Comparison of ENCODE assay signal across 8 mouse cellular contexts in the genomic region with DNA sequence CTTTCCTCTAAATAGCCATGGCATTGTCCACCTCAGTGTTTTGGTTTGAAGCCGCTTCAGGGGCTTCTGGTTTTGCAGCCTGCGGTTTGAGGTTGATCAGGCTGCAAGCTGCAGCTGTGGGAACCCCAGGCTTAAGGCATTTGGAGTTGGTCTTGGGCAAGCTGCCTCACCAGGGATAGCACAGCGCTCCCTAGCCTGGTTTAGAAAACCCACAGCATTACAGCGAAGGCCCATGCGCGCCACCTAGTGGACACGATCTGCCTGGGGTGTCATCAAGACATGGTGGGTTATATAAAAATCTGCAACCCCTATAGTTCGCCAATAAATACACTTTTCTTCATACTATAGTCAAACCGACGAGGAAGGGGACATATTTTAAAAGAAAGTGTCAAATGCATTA.
DNase-seq lines count a peak whose midpoint lies in the region; ATAC-seq lines count a peak whose summit lies in the region.

No protein-coding gene starts in this region.

- 5% methylated on average over 10 of the region's 10 CpGs for WGBS in embryonic facial prominence, embryonic 13.5 days
- 6% methylated on average over 10 of the region's 10 CpGs for WGBS in limb, embryonic 13.5 days
- 8% methylated on average over 10 of the region's 10 CpGs for WGBS in midbrain, embryonic 15.5 days

- H3K27me3 ChIP-seq in embryonic facial prominence, embryonic 13.5 days = peaks cover 46% of the 10 kb centered on the region
- peaks cover 64% of the 10 kb centered on the region for H3K27me3 ChIP-seq in limb, embryonic 13.5 days
- no peaks in the 10 kb centered on the region; the same call in 1 of the 2 replicates for H3K27me3 ChIP-seq in midbrain, embryonic 15.5 days (replicated peaks)

- H3K9me3 ChIP-seq in embryonic facial prominence, embryonic 13.5 days = no peaks in the 10 kb centered on the region
- H3K9me3 ChIP-seq in limb, embryonic 13.5 days = no peaks in the 10 kb centered on the region
- no peaks in the 10 kb centered on the region for H3K9me3 ChIP-seq in midbrain, embryonic 15.5 days

- ATAC-seq in embryonic facial prominence, embryonic 13.5 days (ENCODE audit: insufficient number of reproducible peaks, insufficient read depth, low FRiP score, low TSS enrichment, low read depth) = no peak
- no peak for ATAC-seq in limb, embryonic 13.5 days (ENCODE audit: low FRiP score, low read depth)
- ATAC-seq in midbrain, embryonic 15.5 days (replicated peaks) = peak; percentile 54; the same call in 1 of the 2 replicates

- peaks cover 11% of the 10 kb centered on the region for H3K4me1 ChIP-seq in embryonic facial prominence, embryonic 13.5 days
- peaks cover 14% of the 10 kb centered on the region for H3K4me1 ChIP-seq in limb, embryonic 13.5 days
- H3K4me1 ChIP-seq in midbrain, embryonic 15.5 days = peaks cover 14% of the 10 kb centered on the region

- no peak overlapping the region; the same call in 1 of the 2 replicates for H3K4me3 ChIP-seq in embryonic facial prominence, embryonic 13.5 days
- H3K4me3 ChIP-seq in limb, embryonic 13.5 days = no peak overlapping the region
- no peak overlapping the region for H3K4me3 ChIP-seq in midbrain, embryonic 15.5 days

- DNase-seq in 416B (ENCODE audit: low read depth) = peak; percentile 87
- peak; percentile 91 to 93 for DNase-seq in adrenal gland, postnatal 36 days
- peak; percentile 87 for DNase-seq in heart, adult 8-10 months (ENCODE audit: low spot score)
- DNase-seq in kidney, adult 8-10 months = peak; percentile 86 to 93
- peak; percentile 68 for DNase-seq in spleen, adult 12 weeks (ENCODE audit: low spot score)

- peak overlapping the region; percentile 53; the same call in 1 of the 2 replicates for H3K4me2 ChIP-seq in embryonic facial prominence, embryonic 13.5 days
- H3K4me2 ChIP-seq in limb, embryonic 13.5 days (replicated peaks) = peak overlapping the region; percentile 48; the same call in 1 of the 2 replicates
- peak overlapping the region; percentile 46 for H3K4me2 ChIP-seq in midbrain, embryonic 15.5 days

- H3K9ac ChIP-seq in embryonic facial prominence, embryonic 13.5 days = no peak overlapping the region
- H3K9ac ChIP-seq in limb, embryonic 13.5 days = no peak overlapping the region
- no peak overlapping the region for H3K9ac ChIP-seq in midbrain, embryonic 15.5 days

- H3K36me3 ChIP-seq in embryonic facial prominence, embryonic 13.5 days = no peaks in the 10 kb centered on the region
- H3K36me3 ChIP-seq in limb, embryonic 13.5 days = no peaks in the 10 kb centered on the region
- H3K36me3 ChIP-seq in midbrain, embryonic 15.5 days (replicated peaks) = no peaks in the 10 kb centered on the region

- no peak overlapping the region for H3K27ac ChIP-seq in embryonic facial prominence, embryonic 13.5 days
- H3K27ac ChIP-seq in limb, embryonic 13.5 days = no peak overlapping the region
- H3K27ac ChIP-seq in midbrain, embryonic 15.5 days = 0 out of 2 replicates have a peak overlapping the region, but pooled peaks have one; percentile 12
